Mouse (Mus musculus): Measurements from ENCODE around the gene Hist1h2bk. TPM values are rescaled to one million over a fixed set of nuclear protein-coding genes. Genes with fewer than 3 reads are reported as not detected.
A peak's percentile ranks its signal among the peaks of the same experiment; 100 is the strongest.
"Not testable (repeated sequence)": the region's sequence is repeated elsewhere in the genome, so short reads cannot be mapped to it uniquely, and the experiment has no call there.

Hist1h2bk gene
- polyA plus RNA-seq, 1 experiment from 2014 or later: 4.6 TPM

DNA sequence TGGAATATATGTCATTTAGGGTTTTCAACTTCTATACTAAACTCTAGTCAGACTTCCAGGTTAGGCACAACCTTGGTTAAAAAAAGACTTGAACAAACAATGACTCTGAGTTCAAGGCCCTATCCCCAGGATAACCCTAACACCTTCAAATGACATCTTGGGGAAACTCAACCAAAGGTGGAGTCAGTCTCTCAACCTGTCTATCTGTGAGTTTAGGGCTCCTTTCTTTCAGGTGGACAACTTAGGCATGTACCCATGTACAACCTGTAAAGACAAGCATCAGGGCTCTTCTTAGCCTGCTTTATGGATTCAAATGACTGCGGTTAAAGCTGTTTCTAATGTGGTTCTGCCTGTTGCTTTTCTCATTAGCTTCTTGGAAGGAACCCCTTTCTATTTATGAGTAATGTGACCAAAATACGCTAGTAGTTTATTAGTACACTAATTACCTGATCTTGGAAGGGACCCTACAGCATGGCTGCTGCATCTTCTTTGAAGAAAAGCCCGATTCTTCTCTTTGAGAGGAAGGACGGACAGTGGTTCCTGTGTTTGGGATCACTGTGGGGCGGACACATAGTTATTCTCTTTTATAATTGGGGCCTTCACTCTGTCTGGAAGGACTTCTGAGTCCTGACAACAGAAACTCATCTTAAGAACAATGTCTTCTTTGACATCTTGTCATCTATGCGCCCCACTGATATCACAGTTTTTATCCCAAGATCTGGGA is 8.9 kb downstream of the Hist1h2bk start:
- H3K4me1 ChIP-seq: peaks cover 34% of the 10 kb centered on the region
- H3K27ac ChIP-seq (replicated peaks): peak overlapping the region; percentile 89; the same call in 1 of the 2 replicates
- H3K9ac ChIP-seq (replicated peaks): no peak overlapping the region
- H3K9me3 ChIP-seq: no peaks in the 10 kb centered on the region
- ATAC-seq (replicated peaks): no peak
- no peaks in the 10 kb centered on the region for H3K27me3 ChIP-seq
- peak overlapping the region; percentile 46; the same call in 1 of the 2 replicates for H3K4me3 ChIP-seq
- no peak overlapping the region for H3K4me2 ChIP-seq (replicated peaks)
- no peaks in the 10 kb centered on the region for H3K36me3 ChIP-seq
- 79% methylated on average over 6 of the region's 6 CpGs for WGBS

DNA sequence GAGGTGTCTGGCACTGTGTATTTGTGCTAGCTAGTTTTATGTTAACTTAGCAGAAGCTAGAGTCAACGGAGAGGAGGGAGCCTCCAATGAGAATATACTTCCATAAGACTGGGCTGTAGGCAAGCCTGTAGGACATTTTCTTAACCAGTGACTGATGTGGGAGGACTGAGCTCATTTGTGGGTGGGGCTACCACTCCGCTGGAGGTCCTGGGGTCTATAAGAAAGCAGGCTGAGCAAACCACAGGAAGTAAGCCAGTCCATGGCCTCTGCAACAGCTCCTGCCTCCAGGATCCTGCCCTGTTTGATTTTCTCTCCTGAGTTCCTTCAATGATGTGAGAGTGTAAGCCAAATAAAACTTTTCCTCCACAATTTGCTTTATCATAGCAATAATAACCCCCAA is 9.6 kb downstream of the Hist1h2bk start:
- Histone ChIP-seq H3K36me3 (no peaks in the 10 kb centered on the region), H3K4me2 (replicated peaks) (no peak overlapping the region), H3K27me3 (no peaks in the 10 kb centered on the region), H3K4me1 (peaks cover 33% of the 10 kb centered on the region), H3K4me3 (no peak overlapping the region), H3K27ac (replicated peaks) (no peak overlapping the region), H3K9ac (replicated peaks) (no peak overlapping the region), H3K9me3 (no peaks in the 10 kb centered on the region)
- no peak for ATAC-seq (replicated peaks)
- 72% methylated on average over 2 of the region's 2 CpGs for WGBS

DNA sequence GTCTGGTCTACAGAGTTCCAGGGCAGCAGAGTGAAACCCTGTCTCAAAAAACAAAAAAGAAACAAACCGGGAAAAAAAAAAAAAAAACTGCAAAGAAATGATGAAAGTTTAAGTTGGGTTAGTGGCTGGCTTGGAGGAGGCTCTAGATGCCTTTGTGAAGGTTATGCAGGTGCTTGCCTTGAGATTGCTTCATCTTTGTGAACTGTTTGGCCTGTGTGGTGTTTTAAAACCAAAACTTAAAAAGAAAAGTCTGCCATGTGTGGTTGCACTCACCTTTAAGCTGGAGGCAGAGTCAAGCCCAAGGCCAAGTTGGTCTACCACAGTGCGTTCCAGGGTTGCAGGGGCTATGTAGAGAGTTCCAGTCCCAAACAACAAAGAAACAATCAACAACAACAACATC is 13.4 kb downstream of the Hist1h2bk start:
- no peak for ATAC-seq (replicated peaks)
- WGBS: 85% methylated on average over 2 of the region's 2 CpGs
- Histone ChIP-seq H3K9ac (replicated peaks) (no peak overlapping the region), H3K27ac (replicated peaks) (no peak overlapping the region), H3K36me3 (no peaks in the 10 kb centered on the region), H3K4me1 (peaks cover 13% of the 10 kb centered on the region), H3K27me3 (no peaks in the 10 kb centered on the region), H3K4me2 (replicated peaks) (no peak overlapping the region), H3K9me3 (no peaks in the 10 kb centered on the region), H3K4me3 (no peak overlapping the region)

DNA sequence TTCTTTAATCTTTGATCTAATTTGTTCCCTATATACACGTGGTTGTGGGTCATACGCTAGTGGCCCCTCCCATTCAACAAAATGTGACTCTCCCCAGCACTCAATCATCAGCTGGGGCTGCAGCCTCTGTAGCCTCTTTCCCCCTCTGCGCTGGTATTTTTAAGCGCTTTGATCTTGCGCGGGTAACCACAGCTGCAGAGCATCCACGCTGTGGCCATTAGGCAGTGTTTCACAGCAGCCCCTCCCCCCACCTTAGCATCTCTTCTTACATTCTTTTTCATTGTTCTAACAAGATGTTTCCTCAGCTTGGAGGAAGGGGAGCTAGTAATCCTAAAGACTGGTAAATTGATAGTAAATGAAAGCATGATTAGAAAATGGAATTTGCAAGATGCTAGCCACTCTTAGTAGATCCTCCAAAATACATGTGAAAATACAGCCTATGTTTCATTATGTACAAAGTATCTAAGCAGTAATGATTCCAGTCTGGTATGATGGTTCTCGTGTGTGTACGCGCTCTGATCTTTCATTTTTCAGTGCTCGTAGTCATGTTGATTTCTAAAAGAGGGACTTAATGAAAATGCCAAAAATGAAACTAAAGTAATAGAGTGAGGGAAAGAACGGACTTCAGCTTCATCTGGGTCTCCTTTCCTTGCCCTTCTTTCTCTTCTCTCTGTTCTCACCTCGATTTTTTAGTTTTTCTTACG is 14.2 kb downstream of the Hist1h2bk start:
- no peaks in the 10 kb centered on the region for H3K9me3 ChIP-seq
- no peaks in the 10 kb centered on the region for H3K36me3 ChIP-seq
- peaks cover 9% of the 10 kb centered on the region for H3K4me1 ChIP-seq
- peak overlapping the region; percentile 66 for H3K9ac ChIP-seq (replicated peaks)
- ATAC-seq (replicated peaks): peak; percentile 32
- no peaks in the 10 kb centered on the region for H3K27me3 ChIP-seq
- H3K4me2 ChIP-seq (replicated peaks): peak overlapping the region; percentile 65
- H3K4me3 ChIP-seq: peak overlapping the region; percentile 61
- 1% methylated on average over 14 of the region's 14 CpGs for WGBS
- peak overlapping the region; percentile 94 for H3K27ac ChIP-seq (replicated peaks)

DNA sequence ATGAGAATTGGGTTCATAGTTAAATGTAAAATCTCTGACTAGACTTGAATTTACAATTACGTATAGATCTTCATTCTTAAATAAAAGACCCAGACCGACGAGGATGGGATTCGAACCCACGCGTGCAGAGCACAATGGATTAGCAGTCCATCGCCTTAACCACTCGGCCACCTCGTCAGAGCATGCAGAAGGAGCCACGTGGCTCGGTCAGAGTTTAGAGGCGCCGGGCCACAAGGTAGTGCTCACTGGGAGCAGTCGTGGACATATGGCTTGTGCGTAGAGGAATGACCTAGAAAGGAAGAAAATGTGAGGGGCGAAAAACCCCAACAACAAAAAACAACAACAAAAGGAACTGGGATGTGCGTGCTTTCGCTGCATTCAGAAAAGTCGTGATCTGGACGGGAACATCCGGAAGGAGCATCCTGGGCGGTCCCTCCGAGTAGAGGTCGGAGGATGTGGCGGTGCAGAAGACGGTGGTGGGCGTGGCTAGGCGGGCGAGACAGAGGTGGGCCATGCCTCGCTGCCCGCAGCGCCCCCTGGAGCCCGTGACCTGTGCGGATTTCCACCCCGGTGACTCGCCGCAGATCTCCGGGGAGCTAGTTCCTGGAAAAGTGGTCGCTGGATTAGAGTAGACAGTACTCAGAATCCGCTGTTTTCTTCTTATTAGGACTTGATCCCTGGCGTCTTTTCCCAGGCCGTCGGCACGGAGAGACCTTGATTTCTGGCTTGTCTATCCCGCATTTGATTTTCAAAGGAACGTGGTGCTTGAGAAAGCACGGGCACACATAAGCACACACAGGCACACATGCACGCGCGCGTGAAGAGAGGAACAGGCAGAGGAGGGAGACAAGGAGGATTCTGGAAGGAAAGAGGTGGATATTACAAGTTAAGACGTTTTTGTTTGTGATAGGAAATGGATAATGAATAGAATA is 15.2 kb downstream of the Hist1h2bk start:
- Histone ChIP-seq H3K4me2 (replicated peaks) (peak overlapping the region; percentile 65), H3K9me3 (no peaks in the 10 kb centered on the region), H3K27ac (replicated peaks) (peak overlapping the region; percentile 94), H3K27me3 (no peaks in the 10 kb centered on the region), H3K4me1 (peaks cover 9% of the 10 kb centered on the region), H3K36me3 (no peaks in the 10 kb centered on the region), H3K9ac (replicated peaks) (peak overlapping the region; percentile 66), H3K4me3 (peak overlapping the region; percentile 61)
- peak; percentile 96 for ATAC-seq (replicated peaks)
- under 1% methylated on average over 52 of the region's 52 CpGs for WGBS

DNA sequence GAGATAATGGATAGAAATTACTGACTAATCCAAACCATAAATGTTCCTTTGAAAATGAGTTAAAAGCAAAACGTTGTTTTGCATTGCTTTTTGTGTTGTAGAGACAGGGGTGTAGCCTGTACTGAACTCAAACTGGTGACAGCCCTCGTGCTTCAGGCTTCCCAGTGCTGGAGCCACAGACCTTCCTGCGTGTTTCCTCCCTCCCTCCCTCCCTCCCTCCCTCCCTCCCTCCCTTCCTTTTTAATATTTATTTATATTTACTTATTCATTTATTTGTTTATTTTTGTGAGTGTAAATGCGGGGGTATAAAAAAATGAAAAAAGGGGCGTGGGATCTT is 15.8 kb downstream of the Hist1h2bk start:
- Histone ChIP-seq H3K4me3 (peak overlapping the region; percentile 61), H3K9me3 (no peaks in the 10 kb centered on the region), H3K27me3 (no peaks in the 10 kb centered on the region), H3K36me3 (no peaks in the 10 kb centered on the region), H3K27ac (replicated peaks) (peak overlapping the region; percentile 94), H3K4me1 (peaks cover 9% of the 10 kb centered on the region), H3K9ac (replicated peaks) (peak overlapping the region; percentile 66), H3K4me2 (replicated peaks) (peak overlapping the region; percentile 65)
- ATAC-seq (replicated peaks): peak; percentile 60; the same call in 1 of the 2 replicates
- 14% methylated on average over 5 of the region's 5 CpGs for WGBS

DNA sequence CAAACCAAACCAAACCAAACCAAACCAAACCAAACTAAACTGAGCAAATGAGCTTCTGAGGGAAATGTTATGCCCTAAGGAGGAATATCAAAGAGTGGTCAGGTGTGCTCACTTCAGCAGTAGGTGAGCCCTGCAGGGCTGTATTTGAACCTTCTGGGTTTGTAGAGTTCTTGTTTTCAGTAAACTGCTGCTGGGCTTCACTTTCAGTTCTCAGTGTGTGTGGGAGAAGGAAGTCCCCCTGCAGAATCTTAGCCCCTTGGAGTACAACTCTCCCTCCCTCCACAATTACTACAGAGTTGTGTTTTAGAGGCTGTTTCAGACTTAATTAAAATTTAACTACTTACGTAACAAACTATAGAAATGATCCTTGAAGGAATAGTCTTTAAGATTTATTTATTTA is 18.1 kb downstream of the Hist1h2bk start:
- Histone ChIP-seq H3K4me3 (no peak overlapping the region), H3K9ac (replicated peaks) (no peak overlapping the region), H3K36me3 (no peaks in the 10 kb centered on the region), H3K9me3 (no peaks in the 10 kb centered on the region), H3K4me2 (replicated peaks) (no peak overlapping the region), H3K27me3 (no peaks in the 10 kb centered on the region), H3K4me1 (peaks cover 9% of the 10 kb centered on the region), H3K27ac (replicated peaks) (no peak overlapping the region)
- 100% methylated on average over 1 of the region's 1 CpGs for WGBS
- ATAC-seq (replicated peaks): no peak

DNA sequence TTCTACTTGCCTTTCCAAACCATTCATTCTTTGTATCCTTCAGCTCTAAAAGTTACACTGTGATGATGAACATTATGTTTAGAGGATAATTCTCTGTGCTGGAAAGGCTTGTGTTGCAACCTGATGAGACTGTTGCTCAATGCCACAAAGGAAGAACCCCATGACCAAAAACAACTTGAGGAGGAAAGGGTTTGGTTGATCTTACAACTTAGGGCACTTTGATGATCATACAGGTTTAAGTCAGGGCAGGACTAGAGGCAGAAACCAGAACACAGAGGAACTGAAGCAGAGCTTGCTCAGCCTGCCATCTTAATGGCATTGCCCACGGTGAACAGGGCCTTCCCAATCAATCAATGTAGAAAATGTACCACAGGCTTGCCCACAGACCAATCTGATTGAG is 25.8 kb downstream of the Hist1h2bk start:
- WGBS: 79% methylated on average over 1 of the region's 1 CpGs
- Histone ChIP-seq H3K36me3 (no peaks in the 10 kb centered on the region), H3K4me2 (replicated peaks) (no peak overlapping the region), H3K4me3 (no peak overlapping the region), H3K27ac (replicated peaks) (no peak overlapping the region), H3K9me3 (no peaks in the 10 kb centered on the region), H3K4me1 (no peaks in the 10 kb centered on the region), H3K9ac (replicated peaks) (no peak overlapping the region), H3K27me3 (no peaks in the 10 kb centered on the region)
- ATAC-seq (replicated peaks): no peak

DNA sequence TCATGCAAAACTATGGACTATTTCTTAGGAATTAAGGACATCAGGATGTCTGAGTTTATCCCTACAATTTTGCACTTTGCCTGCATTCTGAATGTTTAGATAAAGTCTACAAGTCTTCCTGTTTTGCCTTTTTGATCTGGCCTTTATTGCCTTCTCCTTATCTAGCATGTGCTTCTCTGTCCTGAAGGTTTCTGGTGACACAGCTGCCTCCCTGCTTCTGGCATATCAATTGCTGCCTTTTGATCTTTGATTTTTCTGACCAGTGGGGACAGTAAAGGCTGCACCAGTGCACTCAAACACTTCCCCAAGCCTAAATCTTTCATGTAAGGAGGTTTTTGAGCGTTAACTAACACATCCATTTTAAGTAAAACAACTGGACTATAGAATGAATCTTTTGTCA is 27.8 kb downstream of the Hist1h2bk start:
- WGBS: 76% methylated on average over 1 of the region's 1 CpGs

DNA sequence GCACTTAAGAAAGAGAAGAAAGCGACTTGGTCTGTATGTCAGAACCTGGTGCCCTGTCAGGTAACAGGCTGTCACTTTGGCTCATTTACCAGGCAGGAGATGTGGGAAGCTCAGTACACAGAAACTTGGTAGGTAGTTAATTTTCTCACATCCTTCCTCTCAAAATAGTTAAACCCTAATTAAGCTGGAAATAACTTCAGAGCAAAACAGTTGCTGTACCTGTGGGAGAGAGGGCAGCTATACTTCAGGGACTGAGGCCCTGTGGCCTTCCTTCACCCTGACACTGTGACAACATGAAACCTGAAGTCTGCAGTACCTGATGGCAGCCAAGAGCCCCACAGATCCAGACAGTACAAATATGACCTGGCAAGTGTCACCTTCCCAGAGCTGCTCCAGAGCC is 48.5 kb downstream of the Hist1h2bk start, which contains the start of gene Vmn1r188:
Gene Vmn1r188, plus strand, starts transcription at position 301 of the 400 bp plus-strand sequence.
- H3K27me3 ChIP-seq; H3K9me3 ChIP-seq; ATAC-seq (replicated peaks); H3K9ac ChIP-seq (replicated peaks); H3K4me3 ChIP-seq; H3K4me1 ChIP-seq; H3K27ac ChIP-seq (replicated peaks); H3K36me3 ChIP-seq; H3K4me2 ChIP-seq (replicated peaks): not testable (repeated sequence)
- WGBS: 91% methylated on average over 1 of the region's 1 CpGs

More for the DNA sequence above, 27.8 kb downstream of the Hist1h2bk start:
- H3K36me3 ChIP-seq: no peaks in the 10 kb centered on the region
- H3K9ac ChIP-seq (replicated peaks): no peak overlapping the region
- no peaks in the 10 kb centered on the region for H3K27me3 ChIP-seq
- no peak for ATAC-seq (replicated peaks)
- H3K4me3 ChIP-seq: no peak overlapping the region
- H3K27ac ChIP-seq (replicated peaks): no peak overlapping the region
- H3K4me2 ChIP-seq (replicated peaks): no peak overlapping the region
- H3K9me3 ChIP-seq: no peaks in the 10 kb centered on the region
- H3K4me1 ChIP-seq: no peaks in the 10 kb centered on the region
